Mouse (Mus musculus): ENCODE measurements around the gene Vps9d1.
"Not testable (repeated sequence)": the region's sequence is repeated elsewhere in the genome, so short reads cannot be mapped to it uniquely, and the experiment has no call there.

DNA sequence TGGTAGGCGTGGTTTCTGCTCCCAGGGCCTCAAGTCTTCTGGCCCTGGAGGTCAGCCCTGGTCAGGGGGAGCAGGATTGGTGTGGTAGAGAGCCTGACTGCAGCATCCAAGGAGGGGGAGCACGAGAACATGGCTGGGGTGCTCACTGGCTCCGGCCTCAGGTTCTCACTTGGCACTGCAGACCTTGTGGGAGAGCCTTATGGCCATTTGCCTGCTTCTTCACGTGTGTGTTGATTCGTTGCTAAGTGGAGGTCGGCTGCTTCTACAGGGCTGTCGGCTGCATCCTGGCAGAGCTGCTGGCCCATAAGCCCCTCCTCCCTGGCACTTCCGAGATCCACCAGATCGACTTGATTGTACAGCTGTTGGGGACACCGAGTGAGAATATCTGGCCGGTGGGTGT lies 23.8 kb downstream of the Vps9d1 start:
- not testable (repeated sequence) for TF ChIP-seq POLR2A (IDR thresholded peaks at IDR 0.05; ENCODE audit: borderline replicate concordance, extremely low read depth, low read depth, low read length); CTCF (IDR thresholded peaks at IDR 0.05; ENCODE audit: insufficient read depth, low read length)

Data from lung, adult 2 months (tissue).